Mouse (Mus musculus) cerebellum, adult 2 months (tissue): ENCODE measurements at regions not wholly inside any gene's neighbourhood (a gene's known extent, or its start where the extent isn't known, plus 50 kb on each side); places are given as distances from the start of the nearest gene placed in this dataset.

Experiments used
- CTCF ChIP-seq: fragments of 200-500 bp; IDR thresholded peaks from 2 replicates; pipeline ENCODE4 v1.5.1; 2011; ENCODE audit warnings: low read depth, mild to moderate bottlenecking, control low read depth, low read length, moderate library complexity, borderline replicate concordance; ENCODE audit not compliant: insufficient read depth
- POLR2A ChIP-seq: fragments of 200-500 bp; IDR thresholded peaks from 2 replicates; pipeline ENCODE4 v1.6.1; 2011; ENCODE audit warnings: low read length, control low read depth, borderline replicate concordance; ENCODE audit not compliant: insufficient read depth

GRCm38 (mm10) chr5:82898912-82899311 lies 456.1 kb downstream of the Tecrl start:
- TF ChIP-seq POLR2A (no peak), CTCF (no peak)
